Mouse (Mus musculus) stomach, embryonic 14.5 days (tissue): ENCODE measurements around the gene Dkk2. TPM values are rescaled to one million over a fixed set of nuclear protein-coding genes. Genes with fewer than 3 reads are reported as not detected.

Experiments
- ATAC-seq: fragments of 200-750 bp; cut with Nextera tagmentation; 2 replicates; pipeline ENCODE4 v1.8.0; 2017; ENCODE audit warnings: low read depth, moderate TSS enrichment; ENCODE audit not compliant: insufficient number of reproducible peaks, insufficient read depth, low FRiP score
- H3K27ac ChIP-seq: fragments of 300-500 bp; sonication (generic); 2 replicates; pipeline ENCODE4 v1.5.1; 2014; ENCODE audit warnings: mild to moderate bottlenecking, low read length, moderate library complexity, mixed read lengths
- H3K27me3 ChIP-seq: fragments of 300-500 bp; sonication (generic); 2 replicates; pipeline ENCODE4 v1.6.1; 2014; ENCODE audit warnings: low read length, control low read depth, mixed read lengths; ENCODE audit not compliant: control insufficient read depth, insufficient read depth
- H3K36me3 ChIP-seq: fragments of 300-500 bp; sonication (generic); 2 replicates; pipeline ENCODE4 v1.6.1; 2014; ENCODE audit warnings: mild to moderate bottlenecking, control low read depth, low read length, moderate library complexity, mixed read lengths; ENCODE audit not compliant: control insufficient read depth, insufficient read depth
- H3K4me1 ChIP-seq: fragments of 300-500 bp; sonication (generic); 2 replicates; pipeline ENCODE4 v1.6.1; 2014; ENCODE audit warnings: low read length, control low read depth, mixed read lengths; ENCODE audit not compliant: control insufficient read depth, insufficient read depth
- H3K4me2 ChIP-seq: fragments of 300-500 bp; sonication (generic); replicated peaks from 2 replicates; pipeline ENCODE4 v1.6.1; 2014; ENCODE audit warnings: low read depth, low read length, control low read depth
- H3K4me3 ChIP-seq: fragments of 300-500 bp; sonication (generic); 2 replicates; pipeline ENCODE4 v1.5.1; 2014; ENCODE audit warnings: low read depth, low read length, control low read depth
- H3K9ac ChIP-seq: fragments of 300-500 bp; sonication (generic); replicated peaks from 2 replicates; pipeline ENCODE4 v1.6.1; 2014; ENCODE audit warnings: low read depth, mild to moderate bottlenecking, control low read depth, low read length, moderate library complexity, mixed read lengths
- H3K9me3 ChIP-seq: fragments of 300-500 bp; sonication (generic); 2 replicates; pipeline ENCODE4 v1.6.1; 2016; ENCODE audit warnings: low read depth, low read length, control low read depth; ENCODE audit not compliant: control insufficient read depth
- WGBS: fragments of 180-500 bp; shearing (Covaris S2); extraction: QIAGEN DNeasy Blood & Tissue Kit; methylation state at CpG from one replicate; pipeline ENCODE4 v1.1.7; 2014; 5-methylcytosine and 5-hydroxymethylcytosine counted together
- polyA plus RNA-seq: library from polyadenylated mRNA; unstranded; fragments of >200 nt; fragmentation: Nextera tagmentation; extraction: Ambion mirVana; gene quantifications from 2 replicates; pipeline ENCODE4 v1.2.1, GENCODE M21; 2014

Gene Dkk2
- polyA plus RNA-seq, 1 experiment from 2014 or later = 9.6 TPM

DNA sequence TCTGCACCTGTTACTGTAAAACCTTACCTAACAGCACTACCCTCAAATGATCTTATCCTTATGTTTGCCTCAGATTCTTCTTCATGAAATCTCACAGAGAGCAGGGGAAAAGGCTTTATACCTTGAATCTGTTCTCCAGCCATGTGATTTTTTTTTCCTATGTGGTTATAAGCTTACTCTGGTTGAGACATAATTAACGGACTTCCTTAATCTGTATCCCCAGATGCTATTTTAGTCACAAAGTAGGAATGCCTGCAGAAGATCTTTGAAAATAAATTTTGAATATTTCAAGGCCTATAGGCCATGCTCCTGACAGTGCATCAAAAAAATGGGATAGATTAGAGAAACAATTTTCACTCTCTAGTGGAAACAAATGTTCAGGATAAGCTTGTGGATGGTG lies 20.2 kb upstream of the Dkk2 start:
- Histone ChIP-seq H3K4me2 (no peak overlapping the region), H3K4me1 (no peaks in the 10 kb centered on the region), H3K9ac (no peak overlapping the region), H3K27ac (no peak overlapping the region), H3K36me3 (no peaks in the 10 kb centered on the region), H3K4me3 (no peak overlapping the region), H3K27me3 (no peaks in the 10 kb centered on the region), H3K9me3 (no peaks in the 10 kb centered on the region)
- 58% methylated on average over 1 of the region's 1 CpGs for WGBS
- no peak for ATAC-seq

DNA sequence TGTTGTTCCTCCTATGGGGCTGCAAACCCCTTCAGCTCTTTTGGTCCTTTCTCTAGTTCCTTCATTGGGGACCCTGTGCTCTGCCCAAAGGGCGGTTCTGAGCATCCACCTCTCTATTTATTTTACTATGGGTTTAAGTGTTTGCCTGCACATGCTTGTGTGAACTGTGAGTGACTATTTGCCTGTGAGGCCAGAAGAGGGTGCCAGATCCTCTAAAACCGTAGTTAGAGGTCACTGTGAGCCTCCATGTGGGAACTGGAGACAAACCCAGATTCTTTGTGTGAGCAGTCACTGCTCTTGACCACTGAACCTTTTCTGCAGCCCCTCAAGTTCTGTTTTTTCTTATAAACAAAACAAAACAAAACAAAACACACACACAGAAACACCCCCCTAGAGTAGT lies 14.1 kb upstream of the Dkk2 start:
- no peak overlapping the region for H3K9ac ChIP-seq
- H3K27ac ChIP-seq = no peak overlapping the region
- no peaks in the 10 kb centered on the region for H3K27me3 ChIP-seq
- WGBS = 44% methylated on average over 2 of the region's 2 CpGs
- H3K4me1 ChIP-seq = no peaks in the 10 kb centered on the region
- no peaks in the 10 kb centered on the region for H3K36me3 ChIP-seq
- no peaks in the 10 kb centered on the region for H3K9me3 ChIP-seq
- ATAC-seq = no peak
- H3K4me3 ChIP-seq = no peak overlapping the region
- no peak overlapping the region for H3K4me2 ChIP-seq

DNA sequence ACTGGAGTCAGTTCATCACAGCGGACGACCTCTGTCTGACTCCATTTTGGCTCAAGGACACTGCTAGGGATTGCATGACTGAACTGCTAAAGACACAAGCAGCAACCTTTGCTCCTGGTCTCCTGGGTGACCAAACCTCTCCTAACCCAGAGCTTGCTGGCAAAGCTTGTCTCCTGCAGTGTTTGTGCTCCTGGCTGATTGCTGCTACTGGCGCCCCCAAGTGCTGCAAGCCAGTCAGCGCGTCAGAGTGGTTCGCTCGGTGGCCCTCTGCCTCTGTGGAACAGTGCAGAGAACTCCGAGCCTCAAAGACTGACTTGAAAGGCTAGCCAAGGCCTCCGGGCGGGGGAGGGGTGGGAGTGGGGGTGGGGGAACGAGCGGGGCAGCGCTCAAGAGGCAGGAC lies 1.1 kb upstream of the Dkk2 start:
- Histone ChIP-seq H3K4me2 (peak overlapping the region; percentile 90), H3K4me1 (peaks cover 5% of the 10 kb centered on the region; the same call in 1 of the 2 replicates), H3K9me3 (no peaks in the 10 kb centered on the region), H3K27me3 (peaks cover 12% of the 10 kb centered on the region), H3K4me3 (peak overlapping the region; percentile 44), H3K36me3 (no peaks in the 10 kb centered on the region), H3K9ac (no peak overlapping the region), H3K27ac (no peak overlapping the region)
- ATAC-seq = peak; percentile 54; the same call in 1 of the 2 replicates
- WGBS = 6% methylated on average over 13 of the region's 13 CpGs

DNA sequence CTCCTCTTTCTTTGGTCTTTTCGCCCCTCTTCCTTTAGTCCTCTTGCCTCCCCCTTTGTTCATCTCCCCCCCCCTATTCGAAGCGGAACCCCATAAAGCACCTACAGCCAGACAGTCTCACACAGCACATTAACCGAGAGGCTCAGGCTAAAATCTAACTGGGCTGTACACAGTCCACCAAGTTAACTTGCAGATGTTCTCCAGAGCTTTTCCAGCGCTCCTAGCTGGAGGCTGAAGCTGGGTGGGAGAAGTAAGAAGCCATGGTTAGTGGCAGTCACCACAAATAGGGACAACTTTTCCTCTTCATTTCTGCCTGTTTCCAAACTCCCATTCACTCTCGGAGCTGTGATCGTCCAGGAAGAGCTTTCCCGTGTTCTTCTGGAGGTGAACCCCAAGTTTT lies 412 bp upstream of the Dkk2 start:
- WGBS = 4% methylated on average over 8 of the region's 8 CpGs
- H3K9ac ChIP-seq = no peak overlapping the region
- no peak for ATAC-seq

DNA sequence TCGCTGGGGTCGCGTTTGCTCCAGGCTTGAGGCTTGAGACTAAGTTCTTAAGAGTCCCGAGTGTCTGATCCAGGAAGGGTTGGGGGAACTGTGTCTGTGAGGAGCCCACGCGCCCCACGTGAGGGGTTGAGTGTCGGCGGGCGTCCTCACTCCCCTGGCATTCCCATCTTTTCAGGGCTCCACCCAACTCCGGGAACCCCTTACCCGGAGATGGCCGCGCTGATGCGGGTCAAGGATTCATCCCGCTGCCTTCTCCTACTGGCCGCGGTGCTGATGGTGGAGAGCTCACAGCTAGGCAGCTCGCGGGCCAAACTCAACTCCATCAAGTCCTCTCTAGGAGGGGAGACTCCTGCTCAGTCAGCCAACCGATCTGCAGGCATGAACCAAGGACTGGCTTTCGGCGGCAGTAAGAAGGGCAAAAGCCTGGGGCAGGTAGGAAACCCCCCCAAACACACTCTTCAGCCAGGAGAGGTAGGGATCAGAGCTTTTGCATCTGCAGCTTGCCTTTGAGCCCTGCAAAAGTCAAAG lies 795 bp downstream of the Dkk2 start:
- Histone ChIP-seq H3K27me3 (peaks cover 12% of the 10 kb centered on the region), H3K4me3 (peak overlapping the region; percentile 44), H3K9me3 (no peaks in the 10 kb centered on the region), H3K36me3 (no peaks in the 10 kb centered on the region), H3K4me2 (peak overlapping the region; percentile 90), H3K4me1 (peaks cover 5% of the 10 kb centered on the region; the same call in 1 of the 2 replicates), H3K27ac (peak overlapping the region; percentile 21; the same call in 1 of the 2 replicates), H3K9ac (peak overlapping the region; percentile 28; the same call in 1 of the 2 replicates)
- no peak; the same call in 1 of the 2 replicates for ATAC-seq
- under 1% methylated on average over 23 of the region's 23 CpGs for WGBS

More for the DNA sequence above, 412 bp upstream of the Dkk2 start:
- peak overlapping the region; percentile 44 for H3K4me3 ChIP-seq
- no peaks in the 10 kb centered on the region for H3K36me3 ChIP-seq
- peak overlapping the region; percentile 90 for H3K4me2 ChIP-seq
- H3K27ac ChIP-seq = peak overlapping the region; percentile 1; the same call in 1 of the 2 replicates
- peaks cover 12% of the 10 kb centered on the region for H3K27me3 ChIP-seq
- no peaks in the 10 kb centered on the region for H3K9me3 ChIP-seq
- H3K4me1 ChIP-seq = peaks cover 5% of the 10 kb centered on the region; the same call in 1 of the 2 replicates

DNA sequence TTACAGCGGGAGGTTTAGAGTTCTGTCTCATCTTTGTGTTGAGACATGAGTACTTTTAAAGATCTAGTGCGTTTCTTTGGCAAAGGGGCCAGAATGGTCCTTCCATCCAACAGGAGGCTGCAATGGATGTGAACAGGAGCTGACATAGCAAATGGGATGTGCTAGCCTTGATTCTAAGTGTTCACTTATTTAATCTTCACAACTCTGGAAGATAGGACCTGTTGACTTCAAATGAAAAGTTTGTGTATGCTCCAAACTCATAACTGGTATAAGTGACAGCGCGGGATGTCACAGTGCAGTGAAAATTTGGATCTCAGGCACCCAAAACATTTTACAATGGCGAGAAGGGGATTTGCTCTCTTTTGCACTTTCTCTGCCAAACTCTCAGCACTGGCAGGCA lies 1.4 kb downstream of the Dkk2 start:
- peak overlapping the region; percentile 44 for H3K4me3 ChIP-seq
- no peaks in the 10 kb centered on the region for H3K9me3 ChIP-seq
- peaks cover 12% of the 10 kb centered on the region for H3K27me3 ChIP-seq
- no peak for ATAC-seq
- H3K36me3 ChIP-seq = no peaks in the 10 kb centered on the region
- H3K4me2 ChIP-seq = peak overlapping the region; percentile 90
- H3K9ac ChIP-seq = no peak overlapping the region
- WGBS = 28% methylated on average over 5 of the region's 5 CpGs
- peaks cover 5% of the 10 kb centered on the region; the same call in 1 of the 2 replicates for H3K4me1 ChIP-seq
- H3K27ac ChIP-seq = no peak overlapping the region

DNA sequence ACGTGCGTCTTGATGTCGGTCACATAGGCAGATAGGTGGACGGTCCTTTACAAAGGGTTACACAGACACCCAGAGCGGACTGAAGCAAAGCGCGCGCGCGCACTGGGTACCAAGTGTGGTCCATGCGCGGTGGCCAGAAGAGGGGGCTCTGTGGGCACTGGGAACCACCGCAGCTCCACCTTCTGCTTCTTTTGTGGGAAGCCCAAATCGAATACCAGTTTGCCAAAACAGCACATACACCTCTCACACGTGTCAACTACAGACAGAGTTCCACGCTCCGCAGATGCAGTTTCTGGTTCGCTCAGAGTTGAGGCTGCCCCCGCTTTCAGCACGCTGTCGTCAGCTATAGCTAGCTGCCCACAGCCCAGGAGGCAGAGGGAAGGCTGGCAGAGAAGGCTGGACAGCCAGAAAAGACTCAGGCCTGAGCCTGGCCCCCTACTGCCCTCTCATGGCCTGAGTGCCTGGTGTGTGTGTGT lies 2.0 kb downstream of the Dkk2 start:
- H3K36me3 ChIP-seq = no peaks in the 10 kb centered on the region
- under 1% methylated on average over 21 of the region's 21 CpGs for WGBS
- no peak overlapping the region for H3K9ac ChIP-seq
- no peak overlapping the region for H3K27ac ChIP-seq
- peak overlapping the region; percentile 90 for H3K4me2 ChIP-seq
- peaks cover 5% of the 10 kb centered on the region; the same call in 1 of the 2 replicates for H3K4me1 ChIP-seq
- peak; percentile 57; the same call in 1 of the 2 replicates for ATAC-seq
- H3K4me3 ChIP-seq = peak overlapping the region; percentile 44
- peaks cover 12% of the 10 kb centered on the region for H3K27me3 ChIP-seq
- no peaks in the 10 kb centered on the region for H3K9me3 ChIP-seq

DNA sequence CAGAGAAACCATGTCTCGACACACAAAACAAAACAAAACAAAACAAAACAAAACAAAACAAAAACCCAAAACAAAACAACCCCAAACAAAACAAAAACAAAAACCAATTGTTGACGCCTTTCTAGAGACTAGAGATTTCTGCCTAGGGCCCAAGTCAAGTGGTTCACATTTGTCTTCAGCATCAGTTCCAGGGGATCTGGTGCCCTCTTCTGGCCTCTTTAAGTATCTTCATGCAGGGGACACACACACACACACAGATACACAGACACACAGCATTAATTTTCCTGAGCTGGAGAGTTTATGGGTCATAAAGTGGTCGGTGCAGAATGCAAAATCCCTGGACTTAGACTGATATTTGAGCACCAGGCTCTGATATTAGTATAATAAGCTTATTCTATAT lies 7.9 kb downstream of the Dkk2 start:
- 92% methylated on average over 3 of the region's 3 CpGs for WGBS

DNA sequence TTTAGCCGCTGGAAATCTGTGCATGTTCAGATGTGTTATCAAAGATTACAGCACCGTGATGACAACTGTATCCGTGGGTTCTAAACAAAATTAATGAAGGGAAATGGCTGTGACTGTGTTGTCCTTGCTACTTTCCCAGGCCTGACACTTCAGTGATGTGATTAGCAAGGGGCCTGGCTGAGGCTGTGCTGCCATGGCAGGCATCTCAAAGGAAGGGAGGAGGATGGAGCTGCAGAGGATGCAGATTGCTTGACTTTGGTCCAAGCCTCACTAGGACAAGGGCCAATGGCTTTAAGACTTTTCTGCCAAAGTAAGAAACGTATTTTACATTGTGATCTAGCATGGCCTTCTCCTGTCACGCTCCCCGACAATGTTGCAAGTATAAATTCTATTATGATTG lies 11.2 kb downstream of the Dkk2 start:
- no peak overlapping the region for H3K4me2 ChIP-seq
- WGBS = 76% methylated on average over 6 of the region's 6 CpGs
- no peak overlapping the region for H3K27ac ChIP-seq
- no peaks in the 10 kb centered on the region for H3K9me3 ChIP-seq
- no peaks in the 10 kb centered on the region for H3K27me3 ChIP-seq
- H3K36me3 ChIP-seq = no peaks in the 10 kb centered on the region
- H3K9ac ChIP-seq = no peak overlapping the region
- no peak for ATAC-seq
- no peak overlapping the region for H3K4me3 ChIP-seq
- H3K4me1 ChIP-seq = no peaks in the 10 kb centered on the region

More for the DNA sequence above, 7.9 kb downstream of the Dkk2 start:
- ATAC-seq = no peak
- Histone ChIP-seq H3K9ac (no peak overlapping the region), H3K27ac (no peak overlapping the region), H3K4me3 (no peak overlapping the region), H3K4me2 (no peak overlapping the region), H3K36me3 (no peaks in the 10 kb centered on the region), H3K9me3 (no peaks in the 10 kb centered on the region), H3K4me1 (no peaks in the 10 kb centered on the region), H3K27me3 (no peaks in the 10 kb centered on the region)
